Mouse (Mus musculus) embryonic facial prominence, embryonic 14.5 days (tissue): Measurements from ENCODE around the gene Olfr837. TPM values are rescaled to one million over a fixed set of nuclear protein-coding genes. Genes with fewer than 3 reads are reported as not detected.
"Not testable (repeated sequence)": the region's sequence is repeated elsewhere in the genome, so short reads cannot be mapped to it uniquely, and the experiment has no call there.

Experiments used
- ATAC-seq: fragments of 200-750 bp; cut with Nextera tagmentation; 2 replicates; pipeline ENCODE4 v1.8.0; 2017; ENCODE audit warnings: low read depth, moderate number of reproducible peaks, moderate TSS enrichment
- DNase-seq: peaks from one replicate; pipeline ENCODE4 v3.0.0-alpha.2; 2015; ENCODE audit warnings: low spot score
- H3K27ac ChIP-seq: fragments of 300-500 bp; sonication (generic); replicated peaks from 2 replicates; pipeline ENCODE4 v1.5.1; 2014; ENCODE audit warnings: low read depth, mild to moderate bottlenecking, low read length, moderate library complexity
- H3K27me3 ChIP-seq: fragments of 300-500 bp; sonication (generic); replicated peaks from 2 replicates; pipeline ENCODE4 v1.6.1; 2014; ENCODE audit warnings: low read length; ENCODE audit not compliant: control insufficient read depth, insufficient read depth
- H3K36me3 ChIP-seq: fragments of 300-500 bp; sonication (generic); 2 replicates; pipeline ENCODE4 v1.6.1; 2014; ENCODE audit warnings: low read length, mixed read lengths; ENCODE audit not compliant: control insufficient read depth, insufficient read depth
- H3K4me1 ChIP-seq: fragments of 300-500 bp; sonication (generic); 2 replicates; pipeline ENCODE4 v1.6.1; 2014; ENCODE audit warnings: antibody characterized with exemption, low read length; ENCODE audit not compliant: control insufficient read depth, insufficient read depth
- H3K4me2 ChIP-seq: fragments of 300-500 bp; sonication (generic); 2 replicates; pipeline ENCODE4 v1.6.1; 2014; ENCODE audit warnings: low read depth, mild to moderate bottlenecking, low read length, moderate library complexity, mixed read lengths
- H3K4me3 ChIP-seq: fragments of 300-500 bp; sonication (generic); 2 replicates; pipeline ENCODE4 v1.5.1; 2014; ENCODE audit warnings: low read depth, mild to moderate bottlenecking, low read length
- H3K9ac ChIP-seq: fragments of 300-500 bp; sonication (generic); 2 replicates; pipeline ENCODE4 v1.6.1; 2014; ENCODE audit warnings: low read depth, mild to moderate bottlenecking, low read length, moderate library complexity, mixed read lengths
- H3K9me3 ChIP-seq: fragments of 300-500 bp; sonication (generic); 2 replicates; pipeline ENCODE4 v1.6.1; 2016; ENCODE audit warnings: low read length; ENCODE audit not compliant: control insufficient read depth
- whole genome bisulfite sequencing: fragments of 180-500 bp; shearing (Covaris S2); extraction: QIAGEN DNeasy Blood & Tissue Kit; methylation state at CpG from one replicate; pipeline ENCODE4 v1.1.7; 2014; 5-methylcytosine and 5-hydroxymethylcytosine counted together
- polyA plus RNA-seq: library from polyadenylated mRNA; unstranded; fragments of >200 nt; fragmentation: Nextera tagmentation; extraction: Ambion mirVana; gene quantifications from 2 replicates; pipeline ENCODE4 v1.2.1, GENCODE M21; 2014

The Olfr837 gene
- polyA plus RNA-seq, result not detected in 2 replicates

DNA sequence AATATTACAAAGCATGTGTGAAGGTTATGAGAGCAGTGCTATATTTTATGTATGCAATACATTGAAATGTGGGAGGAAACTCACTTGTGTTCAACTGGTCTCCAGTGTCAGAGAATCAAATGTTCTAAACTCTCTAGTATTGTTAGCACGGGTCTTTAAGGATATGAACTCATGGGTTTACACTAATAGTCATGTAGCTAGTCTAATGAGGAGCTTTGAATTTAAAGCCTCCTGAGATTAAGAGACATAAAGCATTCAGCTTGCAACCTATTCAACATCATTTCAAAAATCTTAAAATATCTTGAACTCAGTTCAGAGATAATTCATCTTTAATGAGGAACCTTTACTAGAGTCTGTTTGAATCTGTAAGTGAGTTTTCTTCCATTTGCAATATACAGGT is at the start of gene Olfr837:
Olfr837 (plus strand) TSS at position 301 of the 400 bp plus-strand sequence.
- no peak for ATAC-seq
- no peaks in the 10 kb centered on the region for H3K27me3 ChIP-seq
- no peaks in the 10 kb centered on the region for H3K36me3 ChIP-seq
- H3K27ac ChIP-seq, result no peak within 1 kb of the TSS
- DNase-seq, result no peak
- no peaks in the 10 kb centered on the region for H3K9me3 ChIP-seq
- no peaks in the 10 kb centered on the region for H3K4me1 ChIP-seq
- 68% methylated on average over 1 of the region's 1 CpGs for WGBS
- H3K4me2 ChIP-seq, result no peak within 1 kb of the TSS
- H3K4me3 ChIP-seq, result no peak within 1 kb of the TSS
- no peak within 1 kb of the TSS for H3K9ac ChIP-seq

DNA sequence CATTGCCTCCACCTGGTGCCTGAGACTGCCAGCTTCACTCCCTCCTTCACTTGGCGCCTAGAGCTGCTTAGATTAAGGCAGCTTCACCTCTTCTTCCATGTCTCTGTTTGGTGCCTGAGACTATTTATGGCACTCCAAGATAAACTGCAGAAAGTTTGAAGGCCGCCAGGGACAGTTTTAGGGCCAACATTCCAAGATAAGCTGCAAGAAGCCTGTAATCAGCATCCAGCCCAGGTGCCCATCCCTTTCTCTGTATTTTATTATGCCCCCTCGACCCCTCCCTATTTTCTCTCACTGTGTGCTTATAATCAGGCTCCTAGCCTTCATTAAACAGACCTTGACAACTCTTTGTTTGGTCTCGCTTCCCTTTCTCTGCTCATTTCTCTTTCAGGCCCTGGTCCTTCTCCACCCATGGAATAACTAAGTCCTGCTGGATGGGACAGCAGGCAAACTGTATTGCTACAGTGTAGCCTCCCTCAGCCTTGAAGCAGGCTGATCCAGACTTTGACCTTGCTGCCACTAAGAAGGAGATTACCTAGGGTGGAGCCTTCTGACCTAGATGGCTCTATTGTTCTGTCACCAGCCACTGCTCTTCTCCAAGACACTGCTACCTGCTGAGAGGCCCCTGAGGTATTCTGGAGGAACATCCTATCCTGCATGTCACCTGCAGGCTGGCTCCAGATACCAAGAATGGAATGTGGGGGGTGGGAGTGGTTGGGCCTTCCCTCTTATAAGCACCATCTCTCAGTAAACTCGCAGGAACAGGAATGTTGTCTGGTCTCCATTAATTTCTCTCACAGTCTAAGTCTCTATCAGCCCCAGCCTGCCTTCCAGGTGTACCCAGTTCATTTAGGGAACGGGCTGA is 43.0 kb upstream of the Olfr837 start:
- H3K9ac ChIP-seq, result not testable (repeated sequence)

DNA sequence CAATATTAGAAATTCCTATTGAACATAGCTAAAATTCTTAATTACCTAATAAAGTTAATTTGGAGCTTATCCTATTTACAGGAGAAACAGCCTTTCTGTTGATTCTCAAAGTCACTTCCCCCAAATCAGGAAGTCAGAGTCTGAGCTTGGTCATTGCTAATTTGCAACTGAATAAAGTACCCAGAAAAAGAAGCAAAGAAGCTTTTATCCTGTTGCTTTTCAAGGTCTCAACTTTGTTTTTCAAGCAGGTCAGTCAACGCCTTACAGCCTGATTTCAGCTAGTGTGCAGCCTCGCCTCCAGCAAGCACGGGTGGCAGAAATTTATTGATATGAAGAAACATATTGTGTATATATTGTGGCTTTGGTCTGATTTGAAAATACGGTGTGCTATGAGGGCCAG is 38.8 kb upstream of the Olfr837 start:
- no peaks in the 10 kb centered on the region for H3K27me3 ChIP-seq
- ATAC-seq (no peak), DNase-seq (no peak)
- no peak overlapping the region for H3K4me2 ChIP-seq
- H3K9ac ChIP-seq, result no peak overlapping the region
- WGBS, result 82% methylated on average over 4 of the region's 4 CpGs
- no peaks in the 10 kb centered on the region for H3K36me3 ChIP-seq
- no peak overlapping the region for H3K4me3 ChIP-seq
- H3K27ac ChIP-seq, result no peak overlapping the region
- peaks cover 6% of the 10 kb centered on the region for H3K9me3 ChIP-seq
- H3K4me1 ChIP-seq, result no peaks in the 10 kb centered on the region

More for the DNA sequence above, 43.0 kb upstream of the Olfr837 start:
- H3K27me3 ChIP-seq, H3K27ac ChIP-seq, H3K4me3 ChIP-seq, H3K36me3 ChIP-seq, ATAC-seq, H3K4me2 ChIP-seq, H3K4me1 ChIP-seq, DNase-seq, H3K9me3 ChIP-seq: not testable (repeated sequence)
- 55% methylated on average over 6 of the region's 6 CpGs for WGBS

DNA sequence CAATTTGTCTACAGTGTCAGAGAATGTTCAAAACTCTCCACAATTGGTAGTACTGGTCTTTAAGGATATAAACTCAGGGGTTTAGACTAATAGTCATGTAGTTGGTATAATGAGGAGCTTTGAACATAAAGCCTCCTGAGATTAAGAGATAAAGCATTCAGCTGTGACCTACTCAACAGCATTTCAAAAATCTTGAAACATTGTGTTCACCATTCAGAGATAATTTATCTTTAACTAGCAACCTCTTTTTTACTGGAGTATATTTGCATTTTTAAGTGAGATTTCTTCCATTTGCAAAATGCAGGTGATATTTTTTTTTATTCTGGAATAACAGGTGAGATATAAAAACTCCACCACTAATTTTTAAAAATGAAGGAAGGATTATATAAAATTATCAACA is 16.0 kb upstream of the Olfr837 start, which contains the start of gene Olfr836:
Olfr836 (plus strand) TSS at position 301 of the 400 bp plus-strand sequence.
- H3K4me2 ChIP-seq, result no peak within 1 kb of the TSS
- ATAC-seq (no peak), DNase-seq (no peak)
- no peak within 1 kb of the TSS for H3K4me3 ChIP-seq
- no peaks in the 10 kb centered on the region for H3K4me1 ChIP-seq
- H3K36me3 ChIP-seq, result no peaks in the 10 kb centered on the region
- H3K9me3 ChIP-seq, result no peaks in the 10 kb centered on the region
- H3K9ac ChIP-seq, result no peak within 1 kb of the TSS
- no peaks in the 10 kb centered on the region for H3K27me3 ChIP-seq
- no peak within 1 kb of the TSS for H3K27ac ChIP-seq

DNA sequence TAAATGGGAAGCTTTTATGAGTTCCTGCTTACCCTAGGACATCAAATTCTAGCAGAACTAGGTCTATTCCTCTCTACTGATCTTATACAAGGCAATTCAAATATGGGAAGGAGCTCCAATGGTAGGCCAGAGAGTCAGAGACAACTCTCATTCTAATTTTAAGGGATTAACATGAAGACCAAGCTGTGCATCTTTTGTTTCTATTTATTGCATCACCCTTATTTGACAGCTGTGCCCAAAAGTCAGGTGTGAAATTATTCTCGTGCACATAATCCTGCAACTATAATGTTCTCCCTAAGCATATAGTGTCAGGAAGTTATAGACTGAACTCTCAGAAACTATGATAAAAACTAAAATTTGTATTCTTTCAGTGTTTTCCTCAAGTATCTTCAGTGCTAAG is 41.1 kb downstream of the Olfr837 start, which contains the start of gene Olfr839-ps1:
Olfr839-ps1 (minus strand) TSS at position 101 of the 400 bp plus-strand sequence.
- Histone ChIP-seq H3K27ac (no peak within 1 kb of the TSS), H3K9me3 (0 out of 2 replicates have a peak, but pooled peaks cover 3% of the 10 kb centered on the region), H3K27me3 (no peaks in the 10 kb centered on the region), H3K36me3 (no peaks in the 10 kb centered on the region), H3K9ac (no peak within 1 kb of the TSS), H3K4me3 (no peak within 1 kb of the TSS), H3K4me1 (no peaks in the 10 kb centered on the region), H3K4me2 (no peak within 1 kb of the TSS)
- WGBS, result 75% methylated on average over 1 of the region's 1 CpGs
- DNase-seq (no peak), ATAC-seq (no peak)

Other genes starting within 250 kb of the Olfr837 start
- not detected in 2 replicates for gene Olfr832, start 199.2 kb upstream of the Olfr837 start, polyA plus RNA-seq
- not detected in 2 replicates for gene Olfr834, start 148.3 kb upstream of the Olfr837 start, polyA plus RNA-seq
- not detected in 2 replicates for gene Olfr835, start 103.6 kb upstream of the Olfr837 start, polyA plus RNA-seq
- gene Olfr836, start 15.9 kb upstream of the Olfr837 start, polyA plus RNA-seq, result not detected in 2 replicates
- gene Olfr839-ps1, start 41.0 kb downstream of the Olfr837 start, polyA plus RNA-seq, result not detected in 2 replicates
- 0.04 TPM in 1 of 2 replicates, not detected in the other for gene Olfr843, start 115.7 kb downstream of the Olfr837 start, polyA plus RNA-seq
- gene Olfr844, start 180.0 kb downstream of the Olfr837 start, polyA plus RNA-seq, result not detected in 2 replicates
- gene Olfr845, start 200.1 kb downstream of the Olfr837 start, polyA plus RNA-seq, result not detected in 2 replicates
- gene Olfr846, start 227.7 kb downstream of the Olfr837 start, polyA plus RNA-seq, result not detected in 2 replicates
- gene Olfr847, start 242.4 kb downstream of the Olfr837 start, polyA plus RNA-seq, result not detected in 2 replicates